Mouse (Mus musculus) limb, embryonic 12.5 days (tissue): ENCODE measurements at regions not wholly inside any gene's neighbourhood (a gene's known extent, or its start where the extent isn't known, plus 50 kb on each side); places are given as distances from the start of the nearest gene placed in this dataset.
"Not testable (repeated sequence)": the region's sequence is repeated elsewhere in the genome, so short reads cannot be mapped to it uniquely, and the experiment has no call there.

Experiments used
- ATAC-seq: fragments of 200-750 bp; cut with Nextera tagmentation; 2 replicates; pipeline ENCODE4 v1.8.0; 2017; ENCODE audit warnings: low read depth, moderate TSS enrichment; ENCODE audit not compliant: insufficient number of reproducible peaks, insufficient read depth, low FRiP score, low TSS enrichment
- H3K27ac ChIP-seq: fragments of 300-500 bp; sonication (generic); 2 replicates; pipeline ENCODE4 v1.5.1; 2016; ENCODE audit warnings: mild to moderate bottlenecking, moderate library complexity
- H3K27me3 ChIP-seq: fragments of 300-500 bp; sonication (generic); 2 replicates; pipeline ENCODE4 v1.6.1; 2016; ENCODE audit warnings: mild to moderate bottlenecking, moderate library complexity
- H3K36me3 ChIP-seq: fragments of 300-500 bp; sonication (generic); 2 replicates; pipeline ENCODE4 v1.6.1; 2016; ENCODE audit warnings: mild to moderate bottlenecking, moderate library complexity
- H3K4me1 ChIP-seq: fragments of 300-500 bp; sonication (generic); replicated peaks from 2 replicates; pipeline ENCODE4 v1.6.1; 2016
- H3K4me2 ChIP-seq: fragments of 300-500 bp; sonication (generic); 2 replicates; pipeline ENCODE4 v1.6.1; 2016; ENCODE audit warnings: mild to moderate bottlenecking, moderate library complexity
- H3K4me3 ChIP-seq: fragments of 300-500 bp; sonication (generic); replicated peaks from 2 replicates; pipeline ENCODE4 v1.5.1; 2016; ENCODE audit warnings: mild to moderate bottlenecking
- H3K9ac ChIP-seq: fragments of 300-500 bp; sonication (generic); replicated peaks from 2 replicates; pipeline ENCODE4 v1.6.1; 2016; ENCODE audit warnings: mild to moderate bottlenecking, moderate library complexity
- H3K9me3 ChIP-seq: fragments of 300-500 bp; sonication (generic); 2 replicates; pipeline ENCODE4 v1.6.1; 2016; ENCODE audit warnings: mild to moderate bottlenecking, moderate library complexity
- WGBS: fragments of 180-500 bp; shearing (Covaris S2); methylation state at CpG from one replicate; pipeline ENCODE4 v1.1.7; 2016; 5-methylcytosine and 5-hydroxymethylcytosine counted together

- Histone ChIP-seq H3K4me1 (0 out of 2 replicates have a peak, but pooled peaks cover 6% of the 10 kb centered on the region), H3K27ac (no peak overlapping the region), H3K36me3 (no peaks in the 10 kb centered on the region), H3K9ac (no peak overlapping the region), H3K4me3 (no peak overlapping the region), H3K9me3 (no peaks in the 10 kb centered on the region), H3K27me3 (no peaks in the 10 kb centered on the region), H3K4me2 (no peak overlapping the region)
- ATAC-seq: no peak
- WGBS: 73% methylated on average over 6 of the region's 6 CpGs
These were observed 147.1 kb downstream of the Tsen15 start for GRCm38 (mm10) chr1:152239376-152239775.

- H3K27ac ChIP-seq: no peak overlapping the region
- H3K36me3 ChIP-seq: no peaks in the 10 kb centered on the region
- H3K4me3 ChIP-seq: no peak overlapping the region
- H3K9ac ChIP-seq: no peak overlapping the region
- H3K4me2 ChIP-seq: no peak overlapping the region
- no peaks in the 10 kb centered on the region for H3K9me3 ChIP-seq
- no peaks in the 10 kb centered on the region for H3K27me3 ChIP-seq
- 0 out of 2 replicates have a peak, but pooled peaks cover 6% of the 10 kb centered on the region for H3K4me1 ChIP-seq
- ATAC-seq: no peak
- 78% methylated on average over 4 of the region's 4 CpGs for WGBS
These were observed 145.4 kb upstream of the 1700025G04Rik start for GRCm38 (mm10) chr1:152235212-152235792.

GRCm38 (mm10) chr1:152234716-152235115 lies 144.8 kb upstream of the 1700025G04Rik start:
- Histone ChIP-seq H3K9me3 (no peaks in the 10 kb centered on the region), H3K36me3 (no peaks in the 10 kb centered on the region), H3K4me1 (0 out of 2 replicates have a peak, but pooled peaks cover 6% of the 10 kb centered on the region), H3K27me3 (no peaks in the 10 kb centered on the region), H3K4me2 (no peak overlapping the region), H3K4me3 (no peak overlapping the region), H3K9ac (no peak overlapping the region), H3K27ac (no peak overlapping the region)
- no peak for ATAC-seq
- 97% methylated on average over 2 of the region's 2 CpGs for WGBS

- WGBS: 76% methylated on average over 11 of the region's 11 CpGs
- no peaks in the 10 kb centered on the region for H3K27me3 ChIP-seq
- no peak for ATAC-seq
- H3K9ac ChIP-seq: no peak overlapping the region
- H3K4me2 ChIP-seq: no peak overlapping the region
- H3K36me3 ChIP-seq: no peaks in the 10 kb centered on the region
- no peak overlapping the region for H3K27ac ChIP-seq
- H3K4me1 ChIP-seq: 0 out of 2 replicates have a peak, but pooled peaks cover 6% of the 10 kb centered on the region
- H3K4me3 ChIP-seq: no peak overlapping the region
- H3K9me3 ChIP-seq: no peaks in the 10 kb centered on the region
These were observed 141.8 kb upstream of the 1700025G04Rik start for GRCm38 (mm10) chr1:152231717-152232202.

GRCm38 (mm10) chr1:152229709-152230108 lies 139.8 kb upstream of the 1700025G04Rik start:
- Histone ChIP-seq H3K27me3 (no peaks in the 10 kb centered on the region), H3K9ac (no peak overlapping the region), H3K9me3 (no peaks in the 10 kb centered on the region), H3K4me1 (no peaks in the 10 kb centered on the region), H3K4me2 (no peak overlapping the region), H3K36me3 (no peaks in the 10 kb centered on the region), H3K27ac (no peak overlapping the region), H3K4me3 (no peak overlapping the region)
- WGBS: 79% methylated on average over 2 of the region's 2 CpGs
- no peak for ATAC-seq

GRCm38 (mm10) chr1:152226049-152226448 lies 136.1 kb upstream of the 1700025G04Rik start:
- WGBS: 91% methylated on average over 3 of the region's 3 CpGs
- Histone ChIP-seq H3K4me1 (no peaks in the 10 kb centered on the region), H3K27ac (no peak overlapping the region), H3K9ac (no peak overlapping the region), H3K4me3 (no peak overlapping the region), H3K36me3 (no peaks in the 10 kb centered on the region), H3K9me3 (no peaks in the 10 kb centered on the region), H3K27me3 (no peaks in the 10 kb centered on the region), H3K4me2 (no peak overlapping the region)
- ATAC-seq: no peak

GRCm38 (mm10) chr1:152223666-152224065 lies 133.7 kb upstream of the 1700025G04Rik start:
- 72% methylated on average over 1 of the region's 1 CpGs for WGBS
- Histone ChIP-seq H3K27ac (no peak overlapping the region), H3K9me3 (no peaks in the 10 kb centered on the region), H3K4me2 (no peak overlapping the region), H3K4me3 (no peak overlapping the region), H3K36me3 (no peaks in the 10 kb centered on the region), H3K4me1 (no peaks in the 10 kb centered on the region; the same call in 1 of the 2 replicates), H3K9ac (no peak overlapping the region), H3K27me3 (no peaks in the 10 kb centered on the region)
- no peak for ATAC-seq

GRCm38 (mm10) chr1:152220804-152221565 lies 131.1 kb upstream of the 1700025G04Rik start:
- no peaks in the 10 kb centered on the region; the same call in 1 of the 2 replicates for H3K4me1 ChIP-seq
- H3K27me3 ChIP-seq: no peaks in the 10 kb centered on the region
- WGBS: 80% methylated on average over 14 of the region's 14 CpGs

GRCm38 (mm10) chr1:152219752-152220151 lies 129.8 kb upstream of the 1700025G04Rik start:
- not testable (repeated sequence) for H3K9ac ChIP-seq, H3K4me2 ChIP-seq, H3K27me3 ChIP-seq, H3K4me3 ChIP-seq, H3K27ac ChIP-seq, H3K36me3 ChIP-seq, ATAC-seq, H3K4me1 ChIP-seq, H3K9me3 ChIP-seq
- WGBS: 63% methylated on average over 5 of the region's 5 CpGs

More at GRCm38 (mm10) chr1:152220804-152221565, 131.1 kb upstream of the 1700025G04Rik start:
- Histone ChIP-seq H3K9ac (no peak overlapping the region), H3K27ac (no peak overlapping the region), H3K4me2 (no peak overlapping the region), H3K4me3 (no peak overlapping the region), H3K36me3 (no peaks in the 10 kb centered on the region), H3K9me3 (no peaks in the 10 kb centered on the region)
- no peak for ATAC-seq

GRCm38 (mm10) chr1:152217404-152217803 lies 127.5 kb upstream of the 1700025G04Rik start:
- Histone ChIP-seq H3K27me3 (no peaks in the 10 kb centered on the region), H3K36me3 (no peaks in the 10 kb centered on the region), H3K4me2 (no peak overlapping the region), H3K9me3 (no peaks in the 10 kb centered on the region), H3K4me1 (no peaks in the 10 kb centered on the region; the same call in 1 of the 2 replicates), H3K27ac (no peak overlapping the region), H3K9ac (no peak overlapping the region), H3K4me3 (no peak overlapping the region)
- WGBS: 66% methylated on average over 4 of the region's 4 CpGs
- no peak for ATAC-seq

GRCm38 (mm10) chr1:152214376-152214775 lies 124.5 kb upstream of the 1700025G04Rik start:
- H3K4me2 ChIP-seq: no peak overlapping the region
- no peaks in the 10 kb centered on the region; the same call in 1 of the 2 replicates for H3K4me1 ChIP-seq
- no peak overlapping the region for H3K9ac ChIP-seq
- H3K4me3 ChIP-seq: no peak overlapping the region
- no peaks in the 10 kb centered on the region for H3K9me3 ChIP-seq
- no peaks in the 10 kb centered on the region for H3K36me3 ChIP-seq
- no peak overlapping the region for H3K27ac ChIP-seq
- 78% methylated on average over 2 of the region's 2 CpGs for WGBS
- no peak for ATAC-seq
- H3K27me3 ChIP-seq: no peaks in the 10 kb centered on the region
